Mouse (Mus musculus) retina, postnatal 1 day (tissue): Measurements from ENCODE around the gene Lamb1.

Experiments used
- DNase-seq: peaks from one replicate; pipeline ENCODE4 v3.0.0-alpha.2; 2012

Lamb1 gene

DNA sequence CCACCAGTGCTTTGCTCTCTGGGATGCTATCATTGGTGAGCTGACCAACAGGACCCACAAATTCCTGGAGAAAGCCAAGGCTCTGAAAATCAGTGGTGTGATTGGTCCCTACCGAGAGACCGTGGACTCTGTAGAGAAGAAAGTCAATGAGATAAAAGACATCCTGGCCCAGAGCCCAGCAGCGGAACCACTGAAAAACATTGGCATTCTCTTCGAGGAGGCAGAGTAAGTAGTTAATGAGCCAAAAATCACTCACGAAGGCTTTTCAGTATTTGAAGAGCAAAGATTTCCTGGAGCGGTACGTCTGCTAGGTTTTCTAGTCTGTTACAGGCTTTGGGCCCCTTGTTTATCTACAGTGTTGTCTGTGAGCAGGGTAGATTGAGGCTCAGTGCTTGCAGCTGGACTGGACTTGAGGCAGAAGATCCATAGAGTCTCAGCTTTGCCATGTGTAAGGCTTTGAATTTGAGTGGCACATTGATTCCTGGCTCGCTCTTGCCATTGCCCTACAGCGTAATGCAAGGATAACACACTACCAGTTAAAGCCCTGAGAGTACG lies 53.5 kb downstream of the Lamb1 start:
- no peak for DNase-seq

DNA sequence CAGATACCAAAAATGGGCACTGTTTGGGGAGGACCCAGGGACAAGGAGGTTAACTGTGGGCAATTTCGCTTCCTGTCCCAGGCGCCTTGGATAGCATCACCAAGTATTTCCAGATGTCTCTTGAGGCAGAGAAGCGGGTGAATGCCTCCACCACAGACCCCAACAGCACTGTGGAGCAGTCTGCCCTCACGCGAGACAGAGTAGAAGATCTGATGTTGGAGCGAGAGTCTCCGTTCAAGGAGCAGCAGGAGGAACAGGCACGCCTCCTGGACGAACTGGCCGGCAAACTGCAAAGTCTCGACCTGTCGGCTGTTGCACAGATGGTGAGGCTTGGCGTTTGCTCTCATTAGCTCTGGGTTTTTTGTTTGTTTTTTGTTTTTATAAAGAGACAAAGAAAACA lies 55.8 kb downstream of the Lamb1 start:
- DNase-seq, result no peak

DNA sequence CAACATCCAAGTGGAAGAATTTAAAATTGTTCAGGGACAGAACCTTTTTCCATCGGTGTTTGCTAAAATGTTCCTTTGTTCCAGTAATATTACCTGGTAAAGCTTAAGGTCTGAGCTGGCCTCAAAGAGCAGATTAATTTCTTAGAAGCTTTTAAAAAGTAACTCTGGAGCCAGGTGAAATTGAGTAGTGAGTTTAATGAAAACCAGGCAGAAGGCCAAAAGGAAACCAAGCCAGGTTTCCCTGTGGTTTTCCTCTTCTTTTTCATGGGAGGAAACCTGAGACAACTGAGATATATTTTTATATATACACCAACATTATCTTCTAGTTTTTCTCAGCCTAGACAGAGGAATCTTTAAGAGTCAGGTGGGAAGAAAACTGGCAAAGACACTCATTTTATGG lies 56.5 kb downstream of the Lamb1 start:
- no peak for DNase-seq

DNA sequence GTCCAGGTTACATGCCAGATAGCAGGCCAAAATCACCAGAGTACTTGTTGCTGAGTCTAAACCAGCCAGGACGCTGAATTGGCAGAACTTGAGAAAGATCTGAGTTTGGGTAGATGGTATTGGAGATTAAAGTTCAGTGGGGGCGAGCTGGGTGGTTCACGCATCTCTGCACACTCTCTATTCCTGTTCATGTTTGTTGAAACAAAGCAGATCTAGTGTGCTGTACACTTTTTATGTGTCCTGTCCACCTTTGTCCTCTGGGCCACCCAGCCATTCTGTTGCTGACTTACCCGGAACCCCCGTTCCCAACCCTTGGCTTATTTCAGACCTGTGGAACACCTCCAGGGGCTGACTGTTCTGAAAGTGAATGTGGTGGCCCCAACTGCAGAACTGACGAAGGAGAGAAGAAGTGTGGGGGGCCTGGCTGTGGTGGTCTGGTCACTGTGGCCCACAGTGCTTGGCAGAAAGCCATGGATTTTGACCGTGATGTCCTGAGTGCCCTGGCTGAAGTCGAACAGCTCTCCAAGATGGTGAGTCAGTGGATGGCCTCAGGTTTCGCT lies 58.2 kb downstream of the Lamb1 start:
- DNase-seq, result no peak

DNA sequence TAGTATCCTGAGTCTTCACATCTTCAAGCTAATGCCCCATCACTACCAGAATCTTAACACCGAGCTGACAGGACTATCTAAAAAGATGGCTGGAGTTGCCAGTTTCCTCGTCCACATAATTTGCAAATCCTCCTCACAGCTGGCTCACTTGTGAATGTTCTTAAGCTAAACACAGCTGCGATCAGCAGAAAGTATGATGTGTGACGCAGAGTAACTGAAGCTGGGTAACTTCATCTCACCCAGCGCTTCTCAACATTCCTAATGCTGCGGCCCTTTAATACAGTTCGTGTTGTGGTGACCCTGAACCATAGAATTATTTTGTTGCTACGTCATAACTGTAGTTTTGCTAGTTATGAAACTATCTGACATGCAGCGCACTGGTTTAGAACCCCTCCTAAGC lies 62.1 kb downstream of the Lamb1 start:
- DNase-seq, result no peak

DNA sequence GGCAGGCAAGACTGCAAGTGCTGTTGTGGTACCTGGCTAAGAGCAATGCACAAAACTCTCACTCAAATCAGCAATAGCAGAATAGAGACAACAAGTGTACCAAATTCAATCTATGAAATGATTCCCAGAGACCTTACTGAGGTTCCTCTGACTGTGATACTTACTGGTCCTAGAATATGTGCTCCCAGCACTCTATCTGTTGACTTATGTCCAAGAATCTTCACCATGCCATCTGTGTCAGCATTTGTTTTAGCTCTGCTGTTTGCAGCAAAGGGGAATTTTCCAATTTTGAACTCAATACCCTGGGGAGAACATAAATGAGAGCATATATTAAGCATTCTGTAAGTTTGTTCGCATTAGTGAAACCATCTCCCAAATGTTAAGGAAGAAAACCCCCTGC lies 68.2 kb downstream of the Lamb1 start:
- no peak for DNase-seq

DNA sequence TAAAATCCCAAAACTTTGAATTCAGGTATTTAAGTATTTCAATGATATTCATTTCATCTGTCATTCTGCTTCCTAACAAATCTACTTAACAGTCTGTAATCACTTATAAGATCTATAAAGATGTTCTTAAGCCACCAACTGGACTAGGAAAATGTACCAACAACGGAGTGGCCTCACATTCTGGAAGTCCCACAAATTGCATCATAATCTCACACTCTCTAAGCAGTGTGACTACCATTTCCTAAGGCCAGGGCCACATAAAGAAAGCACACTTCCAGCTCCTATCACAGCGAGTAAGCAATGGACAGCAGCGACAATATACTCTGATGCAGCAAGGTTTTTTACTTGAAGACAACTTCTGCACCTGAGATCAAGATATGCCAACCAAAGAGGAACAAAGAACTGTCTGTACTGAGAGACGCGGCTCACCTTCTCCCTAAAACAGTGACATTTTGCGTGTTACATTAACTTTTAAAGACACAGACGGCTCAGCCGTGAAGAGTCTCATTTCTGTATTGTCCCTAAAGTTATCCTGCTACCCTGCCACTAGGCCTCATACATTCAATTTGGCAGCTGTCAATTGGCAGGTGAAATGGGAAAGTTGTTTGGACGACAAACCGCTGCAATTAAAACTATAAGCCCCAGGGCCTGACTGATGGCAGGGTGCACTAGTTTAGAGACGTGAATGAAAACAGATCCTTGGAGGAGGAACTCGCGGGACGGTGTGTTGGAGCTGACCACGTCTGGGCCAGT lies 85.3 kb downstream of the Lamb1 start:
- DNase-seq, result no peak

DNA sequence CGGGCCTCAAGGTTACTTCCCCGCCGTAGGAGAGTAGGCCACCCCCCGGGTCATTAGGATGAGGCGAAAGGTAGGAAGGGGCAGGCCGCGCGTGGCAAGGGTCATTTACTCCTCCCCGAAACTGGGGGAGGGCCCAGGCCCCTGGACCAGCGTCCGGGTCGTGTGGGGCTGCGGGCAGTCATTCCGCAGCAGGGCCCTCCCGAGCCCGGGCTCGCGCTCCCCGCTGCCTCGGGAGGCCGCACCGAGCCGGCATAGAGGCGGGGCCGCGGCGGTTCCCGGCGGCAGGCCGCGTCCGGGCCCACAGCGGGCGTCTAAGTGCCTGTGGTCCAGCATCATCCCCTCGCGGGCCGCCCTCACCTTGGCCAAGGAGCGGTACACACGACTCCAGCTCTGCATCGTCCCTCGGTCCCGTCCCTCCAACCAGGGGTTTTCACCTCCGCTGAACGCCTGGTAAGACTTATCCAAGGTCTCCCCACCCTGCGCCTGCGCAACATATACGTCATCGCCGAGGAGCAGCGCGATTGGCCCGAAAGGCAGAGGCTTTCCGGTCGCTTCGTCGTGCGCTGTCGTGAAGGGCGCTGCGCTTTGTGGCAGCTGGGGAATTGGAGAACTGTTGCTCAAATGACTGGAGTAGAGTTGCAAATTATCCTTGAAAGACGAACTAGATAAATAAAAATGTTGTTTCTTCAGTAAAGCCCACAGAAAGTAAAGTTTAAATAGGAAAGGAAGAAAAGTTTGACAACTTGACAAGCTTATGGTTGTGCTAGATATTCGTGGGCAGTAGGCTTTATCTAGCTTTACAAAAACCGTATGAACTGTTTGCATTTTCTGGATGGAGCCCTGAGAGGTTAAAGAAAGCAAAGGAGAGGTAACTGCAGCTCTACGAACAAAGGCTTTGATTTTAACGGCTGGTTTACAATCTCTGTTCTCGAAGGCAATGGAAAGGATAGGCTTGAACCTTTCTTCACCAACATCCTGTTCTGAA lies 86.2 kb downstream of the Lamb1 start, which contains the start of gene Dld:
Dld (minus strand) TSS at position 510 of the 985 bp plus-strand sequence.
- peak; percentile 98 for DNase-seq

DNA sequence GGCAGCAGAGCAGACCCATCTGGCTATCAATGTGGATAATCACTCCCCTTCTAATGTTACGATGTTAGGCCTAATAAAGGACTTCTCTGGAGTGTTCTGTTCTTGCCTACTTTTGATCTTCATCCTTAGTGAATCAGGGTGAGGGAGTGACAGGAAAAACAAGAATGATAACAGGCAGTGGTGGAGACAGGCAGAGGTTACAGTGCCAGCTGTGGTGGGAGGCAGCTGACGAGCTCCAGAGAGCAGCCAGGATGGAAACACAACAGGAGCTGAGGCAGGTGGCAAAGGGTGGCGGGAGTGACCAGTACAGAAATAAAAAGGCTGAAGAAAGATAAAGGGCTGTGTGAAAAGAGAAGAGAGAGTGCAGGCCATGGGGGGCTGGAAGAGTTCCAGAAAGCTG lies 101.4 kb downstream of the Lamb1 start:
- DNase-seq, result no peak

DNA sequence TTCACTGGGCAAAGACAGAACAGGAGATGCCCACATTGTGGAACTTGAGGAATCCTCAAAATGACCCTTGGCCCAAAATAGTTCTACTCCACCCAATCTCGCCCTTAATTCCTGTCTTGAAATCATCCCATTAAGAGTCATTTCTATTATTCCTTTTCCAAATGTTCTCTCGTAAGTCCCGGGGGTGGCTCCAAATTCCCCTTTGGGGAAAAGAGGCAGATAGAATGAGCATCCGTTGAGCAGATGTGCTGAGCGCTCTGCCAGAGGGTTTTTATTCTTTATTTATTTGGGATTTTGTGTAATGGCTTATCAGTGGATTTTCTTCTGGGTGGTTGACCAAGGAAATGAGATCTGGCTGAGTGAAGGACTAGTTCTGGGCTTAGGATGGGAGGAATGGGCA lies 102.7 kb downstream of the Lamb1 start:
- no peak for DNase-seq

DNA sequence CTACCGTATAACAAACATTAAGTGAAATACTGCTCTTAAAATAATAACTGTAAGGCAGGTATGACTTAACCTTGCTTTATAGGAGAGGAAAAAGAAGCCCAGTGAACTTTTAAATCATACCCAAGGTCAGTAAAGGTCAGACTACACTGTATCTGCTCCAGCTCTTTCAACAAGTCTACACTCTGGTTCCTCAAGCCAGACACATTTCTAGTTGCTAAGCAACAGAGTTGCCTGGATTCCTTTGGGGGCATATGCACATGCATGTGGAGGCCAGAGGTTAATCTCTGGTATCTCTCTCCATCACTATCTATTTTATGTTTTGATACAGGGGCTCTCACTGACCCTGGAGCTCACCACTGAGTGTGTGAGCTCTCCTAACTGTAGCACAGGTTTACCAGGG lies 104.1 kb downstream of the Lamb1 start:
- DNase-seq, result no peak

DNA sequence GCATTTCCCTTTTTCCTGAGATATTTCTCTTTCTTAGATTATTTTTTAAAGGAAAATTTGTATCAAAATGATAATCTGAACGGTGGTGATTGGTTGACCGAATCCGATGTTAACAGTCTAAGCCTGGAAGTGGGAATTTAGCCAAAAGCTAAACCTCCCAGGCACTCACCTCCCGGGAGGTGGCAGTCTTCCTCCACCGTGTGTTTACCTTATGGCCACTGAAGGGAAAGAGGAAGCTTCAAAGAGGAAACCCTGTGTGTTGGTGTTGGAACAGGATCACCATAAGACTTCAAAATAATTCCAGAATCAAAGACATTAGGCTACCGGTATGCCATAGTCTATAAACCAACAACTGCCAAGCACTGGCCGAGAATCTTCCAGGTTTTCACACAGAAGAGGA lies 104.6 kb downstream of the Lamb1 start:
- DNase-seq, result no peak

DNA sequence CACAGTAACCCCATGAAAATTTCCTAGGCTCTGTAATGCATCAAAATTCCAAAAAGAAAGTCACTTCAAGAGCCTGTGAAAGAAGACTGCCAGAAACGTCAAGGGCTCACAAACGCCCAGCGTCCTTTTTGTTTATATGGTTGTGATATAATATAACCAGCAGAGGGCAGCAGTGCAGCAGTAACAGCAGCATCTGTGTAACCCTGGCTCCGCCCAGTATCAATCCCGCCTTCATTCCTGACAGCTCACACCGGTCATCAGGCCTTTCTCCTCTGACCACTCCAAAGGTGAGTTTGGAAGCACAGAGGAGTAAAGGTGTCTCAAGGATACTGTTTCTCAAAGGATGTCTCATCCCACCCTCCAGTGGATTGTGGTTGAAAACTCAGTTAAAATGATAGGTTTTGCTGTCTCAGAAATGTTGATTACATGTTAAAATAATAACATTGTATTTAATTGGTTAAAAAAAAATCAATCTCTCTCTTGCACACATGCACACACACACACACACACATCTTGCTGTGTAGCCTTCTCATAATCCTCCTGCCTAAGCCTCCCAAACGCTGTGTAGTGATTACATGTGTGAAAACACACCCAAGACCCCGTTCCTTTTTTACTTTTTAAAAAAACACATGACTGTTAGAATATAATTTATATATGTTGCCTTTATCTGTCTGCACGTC lies 109.7 kb downstream of the Lamb1 start:
- peak; percentile 87 for DNase-seq

DNA sequence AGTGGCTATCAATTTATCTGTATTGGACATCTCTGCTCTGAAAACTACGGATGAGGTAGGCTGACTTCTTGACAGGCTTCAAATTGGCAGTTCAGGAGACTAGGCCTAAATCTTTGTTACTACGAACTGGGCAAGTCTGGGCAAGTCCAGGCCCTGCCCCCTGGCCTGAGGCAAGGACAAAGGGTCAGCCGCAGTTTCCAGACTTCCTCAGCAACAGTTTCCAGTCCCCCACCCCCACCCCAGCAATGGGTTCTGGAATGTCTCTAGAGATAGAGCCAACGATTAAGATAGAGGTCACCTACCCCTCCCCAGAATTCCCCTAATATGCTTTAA lies 110.2 kb downstream of the Lamb1 start:
- no peak for DNase-seq

DNA sequence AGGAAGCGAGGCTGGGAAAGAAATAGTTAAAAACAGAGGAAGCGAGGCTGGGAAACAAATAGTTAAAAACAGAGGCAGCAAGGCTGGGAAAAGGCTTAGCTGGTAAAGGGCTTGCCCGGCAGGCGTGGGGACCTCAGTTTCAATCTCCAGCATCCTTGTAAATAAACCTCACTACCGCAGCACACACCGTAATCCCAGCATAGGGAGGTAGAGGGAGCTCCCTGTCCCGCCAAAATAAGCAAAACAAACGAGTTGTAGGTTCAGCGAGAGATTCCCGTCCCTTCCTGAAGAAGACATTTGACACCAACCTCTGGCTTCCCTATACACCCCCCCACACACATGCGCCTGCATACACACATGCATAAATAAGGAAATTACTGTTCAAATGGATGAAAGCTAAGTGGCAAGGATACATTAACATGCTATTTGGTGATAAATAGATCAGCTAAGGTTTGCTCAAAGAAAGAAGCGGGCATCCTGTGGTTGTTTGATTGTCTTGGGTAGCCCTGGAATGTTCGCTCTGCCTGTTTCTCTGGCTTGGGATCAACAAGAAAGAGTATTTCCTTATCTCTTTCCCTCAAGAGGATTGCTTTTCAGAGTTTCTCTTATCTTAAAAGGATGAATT lies 111.4 kb downstream of the Lamb1 start:
- peak; percentile 66 for DNase-seq

DNA sequence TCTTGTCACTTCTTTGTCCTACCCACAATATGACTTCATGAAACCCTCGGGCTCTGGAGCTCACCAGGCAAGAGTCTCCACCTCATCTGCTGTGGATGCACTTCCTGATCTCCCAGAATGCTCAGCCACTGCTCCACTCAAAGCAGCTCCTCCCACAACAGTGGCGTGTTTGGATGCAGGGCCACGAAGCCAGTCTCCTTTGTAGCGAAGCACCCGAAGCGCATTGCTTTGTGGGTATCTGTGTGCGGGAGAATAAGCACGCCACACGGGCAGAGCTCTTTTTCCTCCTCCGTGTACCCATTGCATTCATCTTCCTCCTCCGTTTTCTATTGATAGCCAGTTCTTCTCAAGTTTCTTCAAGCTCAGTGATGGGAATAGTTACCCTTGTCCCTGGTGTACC lies 112.2 kb downstream of the Lamb1 start:
- peak; percentile 28 for DNase-seq
